Mouse (Mus musculus) thymus, adult 2 months (tissue): ENCODE measurements around the gene Plpp6.

Experiments used
- CTCF ChIP-seq: fragments of 200-500 bp; IDR thresholded peaks from 2 replicates; pipeline ENCODE4 v1.5.1; 2012; ENCODE audit warnings: mild to moderate bottlenecking, control low read depth, low read length, moderate library complexity, borderline replicate concordance; ENCODE audit not compliant: control insufficient read depth, poor library complexity, insufficient read depth; ENCODE audit errors: extremely low read depth
- POLR2A ChIP-seq: fragments of 200-500 bp; IDR thresholded peaks from 2 replicates; pipeline ENCODE4 v1.6.1; 2012; ENCODE audit warnings: mild to moderate bottlenecking, low read length, control low read depth, moderate library complexity; ENCODE audit not compliant: control insufficient read depth, poor library complexity, insufficient read depth; ENCODE audit errors: extremely low read depth

- TF ChIP-seq POLR2A (no peak), CTCF (no peak)
Measured at GRCm38 (mm10) chr19:28940135-28940874, 23.4 kb upstream of the Plpp6 start.
